Mouse (Mus musculus) myocyte (in vitro differentiated cells): ENCODE measurements around the gene Tnks2. TPM values are rescaled to one million over a fixed set of nuclear protein-coding genes. Genes with fewer than 3 reads are reported as not detected.

Experiments used
- H3K27me3 ChIP-seq: one replicate; pipeline ENCODE4 v1.6.1; 2011; ENCODE audit not compliant: control insufficient read depth, insufficient read depth, insufficient read length
- H3K36me3 ChIP-seq: one replicate; pipeline ENCODE4 v1.6.1; 2011; ENCODE audit not compliant: control insufficient read depth, insufficient read depth
- H3K4me2 ChIP-seq: one replicate; pipeline ENCODE4 v1.6.1; 2011; ENCODE audit warnings: low read depth, control low read depth
- H3K4me3 ChIP-seq: one replicate; pipeline ENCODE4 v1.5.1; 2011; ENCODE audit warnings: mild to moderate bottlenecking, control low read depth, moderate library complexity
- H3K79me2 ChIP-seq: one replicate; pipeline ENCODE4 v1.6.1; 2011; ENCODE audit not compliant: control insufficient read depth, insufficient read depth
- H3ac ChIP-seq: one replicate; pipeline ENCODE4 v1.6.1; 2011; ENCODE audit not compliant: control insufficient read depth, insufficient read length
- CEBPB ChIP-seq: IDR thresholded peaks from 2 replicates; pipeline ENCODE4 v1.6.1; 2011; ENCODE audit warnings: mild to moderate bottlenecking, moderate library complexity; ENCODE audit not compliant: poor library complexity, insufficient read depth, severe bottlenecking
- E2F4 ChIP-seq: IDR thresholded peaks from one replicate; pipeline ENCODE4 v1.6.1; 2011; ENCODE audit warnings: mild to moderate bottlenecking, control low read depth, moderate library complexity; ENCODE audit not compliant: insufficient read depth
- MAX ChIP-seq: IDR thresholded peaks from one replicate; pipeline ENCODE4 v1.6.1; 2011; ENCODE audit warnings: low read depth, mild to moderate bottlenecking, control low read depth
- MYOD1 ChIP-seq, 3 experiments: IDR thresholded peaks; one replicate each; pipeline ENCODE4 v1.6.1; 2011; ENCODE audit warnings: control low read depth in 2 of 3, low read depth in 2 of 3, mild to moderate bottlenecking in 2 of 3, moderate library complexity in 1 of 3; ENCODE audit not compliant: insufficient read length in 2 of 3, control insufficient read depth in 1 of 3
- MYOG ChIP-seq, 3 experiments: IDR thresholded peaks; one replicate each; pipeline ENCODE4 v1.6.1; 2011; ENCODE audit warnings: control low read depth in 2 of 3, low read depth in 2 of 3, mild to moderate bottlenecking in 2 of 3; ENCODE audit not compliant: insufficient read length in 2 of 3, control insufficient read depth in 1 of 3, insufficient read depth in 1 of 3
- POLR2A ChIP-seq: IDR thresholded peaks from one replicate; pipeline ENCODE4 v1.6.1; 2011; ENCODE audit warnings: low read depth, mild to moderate bottlenecking, control low read depth, moderate library complexity; ENCODE audit not compliant: insufficient read length
- POLR2AphosphoS2 ChIP-seq: IDR thresholded peaks from one replicate; pipeline ENCODE4 v1.6.1; 2011; ENCODE audit warnings: low read depth, control low read depth; ENCODE audit not compliant: insufficient read length
- REST ChIP-seq: IDR thresholded peaks from one replicate; pipeline ENCODE4 v1.6.1; 2011; ENCODE audit warnings: mild to moderate bottlenecking, control low read depth, moderate library complexity; ENCODE audit not compliant: insufficient read depth, insufficient read length
- SRF ChIP-seq: IDR thresholded peaks from one replicate; pipeline ENCODE4 v1.6.1; 2011; ENCODE audit warnings: low read depth; ENCODE audit not compliant: control insufficient read depth, insufficient read length
- TCF12 ChIP-seq: IDR thresholded peaks from one replicate; pipeline ENCODE4 v1.6.1; 2011; ENCODE audit warnings: mild to moderate bottlenecking, control low read depth; ENCODE audit not compliant: poor library complexity, insufficient read depth, severe bottlenecking
- TCF3 ChIP-seq: IDR thresholded peaks from one replicate; pipeline ENCODE4 v1.6.1; 2011; ENCODE audit warnings: low read depth, control low read depth; ENCODE audit not compliant: insufficient read length
- USF1 ChIP-seq: IDR thresholded peaks from one replicate; pipeline ENCODE4 v1.6.1; 2011; ENCODE audit warnings: low read depth, mild to moderate bottlenecking, control low read depth, moderate library complexity
- polyA plus RNA-seq: library from polyadenylated mRNA; unstranded; fragments of >200 nt; fragmentation: generic; extraction: Trizol; gene quantifications from one replicate; pipeline ENCODE4 v1.2.1, GENCODE M21; 2012; ENCODE audit warnings: missing spikeins

The Tnks2 gene
- polyA plus RNA-seq, 1 experiment: 22.3 TPM

DNA sequence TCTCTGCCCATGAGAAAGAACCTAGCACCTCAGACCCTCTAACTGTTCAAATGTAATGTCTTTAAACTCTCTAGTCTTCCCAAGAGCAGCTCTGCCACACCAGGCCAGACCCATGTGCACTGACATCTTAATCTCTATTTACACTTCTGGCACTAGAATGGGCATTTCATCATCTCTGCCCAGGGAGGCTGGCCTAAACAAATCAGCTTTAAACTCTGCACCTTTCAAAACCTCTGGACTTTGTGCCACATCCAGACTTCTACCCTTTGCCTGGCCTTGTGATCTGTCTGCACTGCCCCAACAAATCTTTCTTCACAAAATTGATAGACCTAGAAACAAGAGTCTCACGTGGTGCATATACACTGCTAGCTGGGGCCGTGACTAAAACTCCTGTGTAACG, 38.8 kb upstream of the Tnks2 start:
- TF ChIP-seq CEBPB: no peak
- no peak for TF ChIP-seq TCF3
- TF ChIP-seq POLR2A: no peak
- TF ChIP-seq MYOD1 (IDR thresholded peaks at IDR 0.05; ENCODE audit: control insufficient read depth in 1 of 3, insufficient read length in 2 of 3, low read depth in 2 of 3): no peak

GRCm38 (mm10) chr19:36796931-36797330, 37.1 kb upstream of the Tnks2 start:
- H3K36me3 ChIP-seq: no peaks in the 10 kb centered on the region
- TF ChIP-seq TCF3: no peak
- TF ChIP-seq USF1: no peak
- no peak for TF ChIP-seq SRF
- TF ChIP-seq MYOD1 (IDR thresholded peaks at IDR 0.05; ENCODE audit: control insufficient read depth in 1 of 3, insufficient read length in 2 of 3, low read depth in 2 of 3): no peak
- TF ChIP-seq POLR2AphosphoS2: no peak
- no peak for TF ChIP-seq MYOG (IDR thresholded peaks at IDR 0.05; ENCODE audit: control insufficient read depth in 1 of 3, insufficient read depth in 1 of 3, insufficient read length in 2 of 3, low read depth in 2 of 3)
- TF ChIP-seq CEBPB: no peak
- TF ChIP-seq E2F4: no peak
- no peak for TF ChIP-seq MAX
- TF ChIP-seq POLR2A: no peak
- no peak for TF ChIP-seq TCF12
- no peak for TF ChIP-seq REST
- no peak overlapping the region for H3K4me3 ChIP-seq
- no peaks in the 10 kb centered on the region for H3K79me2 ChIP-seq
- no peak overlapping the region for H3K4me2 ChIP-seq
- H3ac ChIP-seq: no peak overlapping the region
- H3K27me3 ChIP-seq: no peaks in the 10 kb centered on the region

More for the DNA sequence above, 38.8 kb upstream of the Tnks2 start:
- Histone ChIP-seq H3K79me2 (no peaks in the 10 kb centered on the region), H3K27me3 (no peaks in the 10 kb centered on the region), H3K4me3 (no peak overlapping the region), H3ac (no peak overlapping the region), H3K36me3 (no peaks in the 10 kb centered on the region), H3K4me2 (no peak overlapping the region)

GRCm38 (mm10) chr19:36800288-36800687, 33.7 kb upstream of the Tnks2 start:
- H3K79me2 ChIP-seq: no peaks in the 10 kb centered on the region
- no peaks in the 10 kb centered on the region for H3K27me3 ChIP-seq
- no peak overlapping the region for H3ac ChIP-seq
- TF ChIP-seq SRF (no peak), TCF12 (no peak), POLR2A (no peak), USF1 (no peak), POLR2AphosphoS2 (no peak), REST (no peak), E2F4 (no peak), MYOG (IDR thresholded peaks at IDR 0.05; ENCODE audit: control insufficient read depth in 1 of 3, insufficient read depth in 1 of 3, insufficient read length in 2 of 3, low read depth in 2 of 3) (no peak), MYOD1 (IDR thresholded peaks at IDR 0.05; ENCODE audit: control insufficient read depth in 1 of 3, insufficient read length in 2 of 3, low read depth in 2 of 3) (no peak), CEBPB (no peak), MAX (no peak), TCF3 (no peak)
- H3K36me3 ChIP-seq: no peaks in the 10 kb centered on the region
- H3K4me2 ChIP-seq: no peak overlapping the region
- no peak overlapping the region for H3K4me3 ChIP-seq

DNA sequence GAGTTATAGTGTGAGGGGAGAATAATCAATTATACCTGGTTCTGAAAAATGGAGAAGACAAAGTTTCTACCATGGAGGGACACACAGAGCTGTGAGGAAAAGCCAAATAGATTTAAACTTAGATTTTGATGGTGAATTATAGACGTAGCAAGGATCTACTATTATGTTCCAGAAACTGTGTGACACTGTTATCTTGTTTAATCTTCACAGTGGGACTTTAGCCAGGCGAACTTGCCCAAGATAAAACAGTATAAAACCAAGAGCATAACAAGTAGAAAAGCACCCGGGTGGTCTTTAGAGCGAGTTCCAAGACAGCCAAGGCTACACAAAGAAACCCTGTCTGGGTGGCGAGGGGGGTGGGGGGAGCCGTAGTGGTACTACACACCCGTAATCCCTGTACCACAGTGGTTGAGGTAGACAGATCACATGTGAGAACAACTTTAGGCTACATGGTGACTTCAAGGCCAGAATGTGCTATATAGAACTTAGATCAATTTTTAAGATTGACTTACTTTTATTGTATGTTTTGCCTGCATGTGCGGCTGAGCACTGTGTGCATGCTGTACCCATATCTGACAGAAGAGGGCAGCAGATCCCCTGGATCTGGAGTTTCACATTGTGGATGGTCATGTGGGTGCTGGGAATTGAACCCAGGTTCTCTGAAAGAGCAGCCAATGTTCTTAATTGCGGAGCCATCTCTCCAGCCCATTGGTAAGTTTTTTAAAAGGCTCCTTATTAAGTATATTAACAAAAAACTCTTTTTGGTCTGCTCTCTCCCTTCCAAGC, 32.0 kb upstream of the Tnks2 start:
- Histone ChIP-seq H3ac (no peak overlapping the region), H3K27me3 (no peaks in the 10 kb centered on the region), H3K36me3 (no peaks in the 10 kb centered on the region), H3K4me2 (no peak overlapping the region), H3K4me3 (no peak overlapping the region), H3K79me2 (no peaks in the 10 kb centered on the region)
- TF ChIP-seq SRF: no peak
- no peak for TF ChIP-seq POLR2AphosphoS2
- no peak for TF ChIP-seq CEBPB
- no peak for TF ChIP-seq MYOD1 (IDR thresholded peaks at IDR 0.05; ENCODE audit: control insufficient read depth in 1 of 3, insufficient read length in 2 of 3, low read depth in 2 of 3)
- no peak for TF ChIP-seq USF1
- TF ChIP-seq POLR2A: no peak
- TF ChIP-seq MYOG (IDR thresholded peaks at IDR 0.05; ENCODE audit: control insufficient read depth in 1 of 3, insufficient read depth in 1 of 3, insufficient read length in 2 of 3, low read depth in 2 of 3): no peak
- no peak for TF ChIP-seq TCF3
- TF ChIP-seq E2F4: no peak
- TF ChIP-seq MAX: no peak
- TF ChIP-seq TCF12: no peak
- TF ChIP-seq REST: no peak
